Mouse (Mus musculus): ENCODE data around the gene Col28a1. TPM values are rescaled to one million over a fixed set of nuclear protein-coding genes. Genes with fewer than 3 reads are reported as not detected.
"Not testable (repeated sequence)": the region's sequence is repeated elsewhere in the genome, so short reads cannot be mapped to it uniquely, and the experiment has no call there.

Col28a1 gene
- total RNA-seq, 2 experiments from 2014 or later: 0.72 to 0.92 TPM

- intact Hi-C loops (cut with DNase I): no loop called here
Measured at GRCm38 (mm10) chr6:8045825-8046224, 146.6 kb downstream of the Col28a1 start.

GRCm38 (mm10) chr6:8028711-8029110, 163.7 kb downstream of the Col28a1 start:
- intact Hi-C loops (cut with DNase I): no loop called here
- no peak for DNase-seq

More at GRCm38 (mm10) chr6:8045825-8046224, 146.6 kb downstream of the Col28a1 start:
- DNase-seq: no peak

GRCm38 (mm10) chr6:8025332-8026129, 166.9 kb downstream of the Col28a1 start:
- intact Hi-C loops (cut with DNase I): no loop called here
- DNase-seq: no peak

GRCm38 (mm10) chr6:8023527-8023926, 168.9 kb downstream of the Col28a1 start:
- no peak for DNase-seq
- intact Hi-C loops (cut with DNase I): no loop called here

GRCm38 (mm10) chr6:7994736-7995135, 197.7 kb downstream of the Col28a1 start:
- DNase-seq: no peak
- intact Hi-C loops (cut with DNase I): no loop called here

- intact Hi-C loops (cut with DNase I): no loop called here
- peak; percentile 62 to 75 for DNase-seq
Measured at GRCm38 (mm10) chr6:7983646-7983979, 208.8 kb downstream of the Col28a1 start.

- intact Hi-C loops (cut with DNase I): not testable (repeated sequence)
- peak in 1 of 2 experiments; percentile 9 for DNase-seq
Measured at GRCm38 (mm10) chr6:7982958-7983645, 209.3 kb downstream of the Col28a1 start.

GRCm38 (mm10) chr6:7971020-7971760, 221.2 kb downstream of the Col28a1 start:
- intact Hi-C loops (cut with DNase I): no loop called here
- DNase-seq: no peak

GRCm38 (mm10) chr6:7969376-7969775, 223.0 kb downstream of the Col28a1 start:
- intact Hi-C loops (cut with DNase I): loop anchor here (5.0 kb wide), 1 partner anchor 122 kb away; no protein-coding TSS in a partner anchor
- no peak for DNase-seq

- DNase-seq: no peak
- intact Hi-C loops (cut with DNase I): loop anchor here (5.0 kb wide), 1 partner anchor 119 kb away; no protein-coding TSS in a partner anchor
Measured at GRCm38 (mm10) chr6:7965833-7966522, 226.4 kb downstream of the Col28a1 start.

GRCm38 (mm10) chr6:7962749-7963148, 229.7 kb downstream of the Col28a1 start:
- no peak for DNase-seq
- intact Hi-C loops (cut with DNase I): no loop called here

- DNase-seq: no peak
- intact Hi-C loops (cut with DNase I): no loop called here
Measured at GRCm38 (mm10) chr6:7952208-7952607, 240.2 kb downstream of the Col28a1 start.

- intact Hi-C loops (cut with DNase I): no loop called here
- DNase-seq: no peak
Measured at GRCm38 (mm10) chr6:7951778-7952177, 240.6 kb downstream of the Col28a1 start.

Other genes starting within 250 kb of the Col28a1 start
- gene Mios, start 16.6 kb upstream of the Col28a1 start, total RNA-seq (2021): 10 to 100 TPM; 18.8 to 21.9 TPM
- gene Rpa3, start 66.6 kb upstream of the Col28a1 start, total RNA-seq (2021): 10 to 100 TPM; 19.5 to 20.4 TPM
- 10 to 100 TPM; 10.2 to 14.4 TPM for gene Umad1, start 66.7 kb upstream of the Col28a1 start, total RNA-seq (2021)
- not detected for gene Gm45062, start 66.8 kb upstream of the Col28a1 start, total RNA-seq (2021)

Measured in heart, postnatal 36 days (tissue).